Mouse (Mus musculus) urinary bladder, postnatal 36 days (tissue): ENCODE results near the gene Ttc7.

ENCODE experiments used
- DNase-seq, 2 experiments: peaks; one replicate each; pipeline ENCODE4 v3.0.0; 2022; ENCODE audit warnings: low spot score in 2 of 2, mixed read lengths in 1 of 2

The Ttc7 gene

DNA sequence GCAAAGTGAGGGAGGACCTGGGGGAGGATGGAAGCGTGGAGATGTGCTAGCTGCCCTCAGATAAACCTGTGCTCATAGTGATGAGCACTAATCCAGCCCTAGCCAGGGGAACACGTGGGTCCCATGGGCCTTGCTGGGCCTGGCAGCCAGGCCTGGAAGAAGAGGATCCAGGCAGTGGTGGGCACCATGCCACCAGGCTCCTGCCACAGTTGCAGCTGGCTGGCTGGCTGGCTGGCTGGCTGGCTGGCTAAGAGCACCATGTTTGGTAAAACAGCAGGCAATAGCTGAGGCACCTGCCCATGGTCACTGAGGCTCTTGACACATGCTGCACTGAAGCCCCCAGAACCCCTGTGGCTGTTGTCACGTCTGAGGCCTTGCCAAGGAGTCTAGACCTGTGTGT, 85.0 kb downstream of the Ttc7 start:
- DNase-seq, result peak in 1 of 2 experiments; percentile 79

DNA sequence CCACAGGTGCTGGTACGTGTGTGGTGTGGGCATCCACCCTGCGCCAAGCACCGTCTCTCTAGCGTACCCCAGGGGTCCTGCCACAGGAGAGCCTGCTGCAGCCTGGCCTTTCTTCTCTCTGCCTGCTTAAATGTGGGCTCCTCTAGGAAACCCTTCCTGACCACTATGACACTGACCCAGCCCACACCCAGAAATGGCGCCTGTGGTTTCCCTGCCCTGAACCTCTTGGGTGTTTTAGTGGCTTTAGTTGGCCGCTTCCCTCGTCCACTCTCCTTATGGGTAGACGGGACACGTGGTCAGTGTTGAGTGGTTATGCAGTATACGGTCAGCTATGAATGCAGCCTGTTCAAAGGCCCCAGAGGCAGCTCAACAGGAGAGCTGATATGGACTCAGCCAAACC, 85.8 kb downstream of the Ttc7 start:
- no peak for DNase-seq

DNA sequence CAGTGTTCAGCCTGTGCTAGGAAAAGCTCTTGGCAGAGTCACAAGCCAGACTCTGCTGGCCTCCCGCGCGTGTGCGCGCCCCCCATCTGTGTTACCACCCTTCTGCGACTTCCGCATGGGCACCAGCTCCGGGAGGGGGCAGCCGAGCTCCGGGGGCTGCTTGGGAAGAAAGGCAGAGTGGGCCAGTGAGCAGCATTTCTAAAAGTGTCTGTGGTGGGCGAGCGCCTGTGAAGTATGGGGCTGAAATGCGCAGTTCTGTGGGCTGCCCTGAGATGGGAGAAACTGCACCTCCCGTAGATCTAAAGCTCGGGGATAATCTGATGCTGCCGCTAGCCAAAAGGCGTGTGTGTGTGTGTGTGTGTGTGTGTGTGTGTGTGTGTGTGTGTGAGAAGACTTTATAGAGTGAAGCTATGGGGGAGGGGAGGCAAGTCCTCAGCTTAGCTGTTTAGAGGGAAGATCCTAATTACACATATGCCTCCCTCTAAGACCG, 86.6 kb downstream of the Ttc7 start:
- DNase-seq, result no peak

DNA sequence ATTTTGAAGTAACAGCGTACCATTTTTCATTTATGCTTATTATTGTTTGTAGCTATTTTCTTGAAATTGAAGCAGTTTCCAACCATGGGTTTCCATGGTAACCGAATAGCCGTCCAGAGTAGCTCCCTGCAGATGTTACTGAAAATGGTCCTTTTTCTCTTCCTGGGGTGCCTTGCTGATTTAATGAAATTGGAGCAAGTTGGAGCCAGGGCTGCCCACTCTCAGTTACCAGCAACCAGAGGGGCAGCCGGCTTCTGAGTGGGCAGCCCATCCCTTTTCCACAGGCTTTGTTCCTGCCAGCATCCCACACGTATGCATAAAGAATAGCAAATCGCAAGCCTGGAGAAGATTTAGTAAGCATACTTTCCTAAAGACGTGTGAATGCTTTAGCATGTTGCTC, 89.5 kb downstream of the Ttc7 start:
- DNase-seq, result no peak

DNA sequence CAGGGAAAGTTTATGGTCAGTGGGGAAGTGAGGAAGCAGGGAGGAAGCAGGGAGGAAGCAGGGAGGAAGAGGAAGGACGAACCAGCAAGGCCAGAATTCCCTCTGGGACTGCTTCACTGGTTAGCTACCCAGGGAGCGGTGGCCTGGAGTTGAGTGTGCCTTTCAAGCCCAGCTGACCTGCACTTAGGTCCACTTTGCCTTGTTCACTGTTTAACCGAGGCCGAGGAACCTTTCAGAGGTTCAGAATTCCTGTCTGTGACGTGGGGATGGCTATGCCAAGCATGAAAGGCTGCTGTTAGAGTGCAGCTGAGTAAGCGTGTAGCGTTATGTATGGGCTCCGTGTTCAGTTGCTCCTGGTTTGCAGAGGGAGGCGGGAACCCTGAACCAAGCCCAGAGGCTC, 90.6 kb downstream of the Ttc7 start:
- no peak for DNase-seq

DNA sequence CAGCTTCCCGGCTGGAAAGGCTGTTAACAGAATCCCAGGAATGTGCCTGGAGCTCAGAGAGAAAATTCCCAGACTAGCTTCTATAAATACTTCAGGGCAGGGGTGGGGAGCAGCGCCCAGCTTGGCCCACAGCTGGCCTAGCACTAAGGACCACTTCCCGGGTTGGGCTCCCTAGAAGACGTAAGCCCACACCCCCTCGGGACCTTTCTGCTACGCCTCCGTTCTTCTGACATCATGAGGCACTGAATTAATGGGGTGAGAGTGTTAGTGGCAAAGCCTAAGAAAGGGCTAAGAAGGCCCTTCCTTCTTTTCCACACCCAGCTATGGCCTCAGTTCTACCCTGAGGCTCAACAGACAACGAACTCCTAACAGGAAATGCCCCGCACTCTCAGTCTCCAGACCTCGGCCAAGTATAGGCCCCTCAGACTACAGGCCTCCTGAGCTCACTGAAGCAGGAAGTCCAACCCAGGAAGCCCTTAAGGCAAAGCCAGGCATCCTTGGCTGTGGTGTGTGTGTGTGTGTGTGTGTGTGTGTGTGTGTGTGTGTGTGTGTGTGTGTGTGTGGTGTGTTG, 93.3 kb downstream of the Ttc7 start:
- no peak for DNase-seq

DNA sequence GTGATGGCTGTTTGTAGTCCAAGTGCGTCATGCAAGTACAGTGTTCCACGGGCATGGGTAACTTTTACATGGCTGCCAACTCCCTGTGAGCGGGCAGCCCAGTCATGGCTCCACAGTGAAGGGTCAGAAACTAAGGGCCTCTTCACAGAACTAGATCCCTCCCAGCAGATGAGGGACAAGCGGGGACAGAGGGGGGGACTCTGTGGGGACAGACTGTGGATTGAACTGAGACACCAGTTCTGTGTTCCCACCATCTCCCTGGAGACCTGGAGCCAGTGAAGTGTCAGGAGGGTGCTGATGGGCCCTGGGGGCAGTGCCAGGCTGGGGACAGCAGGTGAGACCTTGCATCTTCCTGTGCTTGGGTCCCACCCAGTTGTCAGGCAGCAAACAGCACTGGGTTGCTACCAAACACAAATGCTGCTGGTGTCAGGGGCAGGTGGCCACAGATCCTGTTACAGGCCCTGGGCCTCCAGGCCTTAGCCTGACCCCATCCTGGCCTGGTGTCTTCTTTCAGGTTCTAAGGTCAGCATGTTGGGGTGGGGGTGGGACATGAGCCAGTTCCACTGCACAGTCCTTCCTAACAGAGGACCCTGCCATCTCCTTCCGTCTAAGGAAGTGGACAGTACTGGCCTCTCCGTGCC, 94.3 kb downstream of the Ttc7 start:
- no peak for DNase-seq

DNA sequence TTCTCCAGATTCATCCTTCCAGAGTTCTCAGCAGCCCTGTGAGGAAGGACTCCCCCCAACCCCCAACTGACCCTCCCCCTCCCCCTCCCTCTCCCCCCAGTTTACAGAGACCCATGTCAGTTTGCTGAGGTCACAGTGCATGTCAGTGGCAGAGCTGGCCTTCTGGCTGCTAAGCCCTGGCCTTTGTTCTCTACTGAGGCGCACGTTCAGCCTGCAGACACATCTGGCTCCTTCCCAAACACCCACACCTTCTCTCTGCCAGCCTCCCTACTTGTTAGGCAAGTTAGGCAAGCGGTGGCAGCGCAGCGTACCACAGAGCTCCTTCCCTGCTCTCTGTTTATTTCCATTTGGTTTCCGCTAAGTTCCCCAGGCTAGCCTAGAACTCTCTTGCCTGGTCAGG, 94.8 kb downstream of the Ttc7 start:
- DNase-seq, result peak; percentile 53 to 62

DNA sequence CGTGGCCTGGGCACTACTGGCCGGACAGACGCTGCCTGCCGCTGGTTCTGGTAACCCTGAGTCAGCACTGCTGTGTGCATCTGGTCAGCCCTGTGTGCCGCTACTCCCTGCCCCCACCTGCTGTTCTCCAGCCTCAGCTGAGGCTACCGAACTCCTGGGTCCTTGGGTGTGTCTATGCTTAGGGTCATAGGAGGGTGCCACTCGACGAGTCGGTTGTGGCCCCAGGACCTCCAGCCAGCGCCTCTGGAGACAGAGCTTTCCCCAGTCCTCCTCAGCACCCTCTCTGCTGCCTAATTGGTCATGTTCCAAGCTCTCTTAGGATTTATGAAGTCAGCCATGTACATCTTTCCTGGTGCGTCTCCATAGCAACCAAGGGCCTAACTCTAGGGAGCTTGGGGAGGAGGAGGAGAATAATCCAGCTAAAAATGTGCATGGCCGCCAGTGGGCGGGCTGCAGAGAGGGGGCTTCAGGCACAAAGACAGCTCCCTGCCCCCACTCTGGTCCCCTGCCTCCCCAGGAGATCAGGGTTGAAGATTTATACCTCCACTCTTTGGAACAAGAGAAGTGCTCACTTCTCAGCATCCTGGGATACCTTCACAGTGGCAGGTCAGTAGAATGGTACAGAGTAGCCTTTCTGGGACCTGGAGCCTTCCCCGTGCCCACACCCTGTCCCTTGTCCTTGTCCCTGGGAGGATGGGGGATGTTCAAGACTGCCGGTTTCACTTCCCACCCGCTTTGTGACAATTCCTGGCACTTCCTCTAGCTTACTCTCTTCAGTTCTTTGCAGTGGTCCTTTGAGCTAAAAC, 95.9 kb downstream of the Ttc7 start:
- DNase-seq, result peak in 1 of 2 experiments; percentile 14

DNA sequence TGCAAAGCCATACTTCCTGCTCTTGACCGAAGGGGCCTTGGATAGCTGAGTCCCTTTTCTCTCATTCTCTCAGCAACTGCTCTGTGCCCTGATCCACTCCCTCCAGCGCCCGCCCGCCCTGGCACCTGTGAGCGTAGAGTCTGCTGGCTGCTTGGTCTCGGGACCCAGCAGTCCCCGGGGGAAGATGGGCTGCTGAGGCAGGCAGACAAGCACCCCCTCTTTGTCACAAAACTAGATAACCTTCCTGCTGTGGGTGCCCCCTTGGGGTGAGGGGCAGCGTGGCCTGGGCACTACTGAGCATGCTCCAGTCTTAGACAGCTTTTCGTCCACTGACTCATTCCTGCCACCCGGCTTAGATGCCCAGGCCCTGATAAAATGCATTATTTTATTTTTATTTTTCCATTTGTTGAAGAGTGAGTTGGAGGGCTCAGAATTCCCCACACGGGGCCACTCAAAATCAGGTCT, 96.5 kb downstream of the Ttc7 start:
- no peak for DNase-seq

DNA sequence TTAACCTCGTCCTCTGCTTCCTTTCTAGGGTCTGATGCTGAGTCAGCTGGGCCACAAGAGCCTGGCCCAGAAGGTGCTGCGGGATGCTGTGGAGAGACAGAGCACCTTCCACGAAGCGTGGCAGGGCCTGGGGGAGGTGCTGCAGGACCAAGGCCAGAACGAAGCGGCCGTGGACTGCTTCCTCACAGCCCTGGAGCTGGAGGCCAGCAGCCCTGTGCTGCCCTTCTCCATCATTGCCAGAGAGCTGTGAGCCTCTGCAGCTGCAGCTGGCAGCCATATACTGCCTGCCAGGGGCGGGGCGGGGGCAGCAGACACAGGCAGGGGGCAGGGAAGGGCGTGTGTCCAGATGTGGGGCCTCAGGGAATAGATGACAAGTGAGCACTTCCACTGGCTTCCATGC, 97.1 kb downstream of the Ttc7 start:
- DNase-seq, result peak in 1 of 2 experiments; percentile 29

DNA sequence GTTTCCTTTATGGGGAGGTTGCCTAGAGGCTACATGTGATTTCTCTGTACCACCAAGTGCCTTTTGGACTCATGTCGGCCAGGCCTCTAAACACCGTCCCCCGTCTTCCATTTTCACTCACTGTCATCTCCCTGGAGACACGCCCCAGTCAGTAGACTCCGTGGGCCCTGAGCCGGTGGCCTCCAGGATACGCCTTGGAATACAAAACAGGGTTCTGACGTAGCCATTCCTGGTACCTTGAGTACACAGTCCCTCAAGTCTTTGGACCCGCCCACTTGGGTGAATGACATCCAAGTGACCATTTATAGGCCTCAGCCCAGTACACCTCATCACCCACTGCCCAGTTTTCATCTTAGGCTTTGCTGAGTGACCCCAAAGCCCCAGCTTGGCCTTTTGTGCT, 98.0 kb downstream of the Ttc7 start:
- no peak for DNase-seq

DNA sequence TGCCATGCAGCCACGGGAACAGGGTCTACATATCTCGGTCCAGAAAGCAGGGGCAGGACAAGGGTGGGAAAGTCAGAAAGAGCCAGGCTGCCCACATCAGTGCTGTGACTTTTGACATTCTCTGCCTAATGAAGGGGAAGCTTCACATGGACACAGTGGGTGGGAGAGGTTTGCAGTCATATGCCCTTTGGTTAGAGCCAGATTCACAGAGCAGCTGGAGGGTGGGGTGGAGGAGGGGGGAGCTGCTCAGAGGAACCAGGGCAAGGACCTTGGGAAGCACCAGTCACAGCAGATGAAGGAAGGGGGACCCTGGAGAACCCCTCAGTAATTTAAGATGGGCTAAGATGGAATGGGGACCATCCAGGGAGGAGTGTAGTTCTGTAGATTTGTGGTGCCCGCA, 103.1 kb downstream of the Ttc7 start:
- no peak for DNase-seq

DNA sequence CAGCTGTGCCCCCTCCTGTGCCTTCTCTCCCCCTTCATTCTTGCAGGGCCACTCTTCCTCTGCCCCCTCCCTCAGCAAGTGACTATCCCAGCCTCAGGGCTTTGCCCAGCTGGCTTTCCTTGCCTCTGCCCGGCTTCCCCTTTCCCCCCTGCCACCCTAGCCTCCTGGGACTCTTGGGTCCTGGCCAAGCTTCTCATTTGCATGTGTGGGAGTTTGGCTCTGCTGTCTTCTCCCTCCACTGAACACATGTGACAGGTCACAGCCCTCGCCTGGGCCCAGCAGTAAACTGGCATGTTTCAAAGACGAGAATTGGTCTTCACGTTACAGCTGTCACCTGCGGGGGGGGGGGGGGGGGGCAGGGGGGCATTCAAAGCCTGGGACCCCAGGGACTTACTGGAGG, 104.4 kb downstream of the Ttc7 start:
- no peak for DNase-seq

DNA sequence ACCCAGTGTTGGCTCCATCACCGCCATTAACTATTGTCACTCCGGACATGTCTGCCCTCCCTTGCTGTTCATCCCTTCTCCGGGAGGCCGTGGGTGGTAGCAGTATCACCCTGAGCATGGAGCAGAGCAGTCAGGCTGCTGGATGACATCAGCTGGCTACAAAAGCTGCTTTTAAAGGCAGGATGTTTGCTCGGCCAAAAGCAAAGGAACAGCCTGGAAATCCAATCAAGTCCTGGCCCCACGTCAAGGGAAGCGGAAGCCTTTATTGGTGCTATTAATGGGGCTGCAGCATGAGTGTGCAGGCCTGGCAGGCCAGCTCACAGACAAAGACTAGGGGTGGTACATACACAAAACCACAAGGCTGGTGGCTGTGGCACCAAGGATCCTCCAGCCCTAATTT, 108.6 kb downstream of the Ttc7 start:
- no peak for DNase-seq

DNA sequence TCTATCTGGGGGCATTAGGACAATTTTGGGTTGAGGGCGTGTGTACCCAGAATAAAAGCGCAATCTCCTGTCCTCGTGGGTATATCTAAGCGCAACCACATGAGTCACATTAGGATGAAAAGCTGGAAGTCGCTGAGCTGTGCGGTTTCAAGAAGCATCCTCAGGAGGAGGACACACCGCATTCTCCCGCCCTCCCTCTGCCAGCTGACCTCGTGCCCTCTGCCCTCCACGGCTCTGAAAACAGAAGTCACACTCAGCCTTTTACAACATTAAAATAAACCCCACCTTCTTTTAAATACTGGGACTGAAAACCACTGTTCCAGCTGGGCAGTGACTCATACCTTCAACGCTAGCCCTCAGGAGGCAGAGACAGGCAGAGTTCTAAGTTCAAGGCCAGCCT, 114.4 kb downstream of the Ttc7 start:
- no peak for DNase-seq

DNA sequence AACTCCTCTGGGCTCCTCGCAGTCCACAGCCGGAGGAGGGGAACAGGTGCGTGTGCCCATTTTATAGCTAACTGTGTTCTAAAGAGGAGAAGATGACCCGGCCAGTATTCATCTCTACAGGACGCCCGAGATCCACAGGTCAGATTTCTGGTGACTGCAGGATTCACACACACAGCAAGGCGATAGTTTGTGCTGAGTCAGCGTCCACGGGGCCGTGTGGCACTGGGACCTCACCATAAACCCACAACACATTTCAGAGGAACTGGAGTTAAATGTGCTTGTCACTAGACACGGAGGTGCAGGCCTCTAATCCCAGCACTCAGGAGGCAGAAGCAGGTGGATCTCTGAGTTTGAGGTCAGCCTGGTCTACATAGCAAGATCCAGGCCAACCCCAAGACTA, 119.8 kb downstream of the Ttc7 start:
- DNase-seq, result no peak

DNA sequence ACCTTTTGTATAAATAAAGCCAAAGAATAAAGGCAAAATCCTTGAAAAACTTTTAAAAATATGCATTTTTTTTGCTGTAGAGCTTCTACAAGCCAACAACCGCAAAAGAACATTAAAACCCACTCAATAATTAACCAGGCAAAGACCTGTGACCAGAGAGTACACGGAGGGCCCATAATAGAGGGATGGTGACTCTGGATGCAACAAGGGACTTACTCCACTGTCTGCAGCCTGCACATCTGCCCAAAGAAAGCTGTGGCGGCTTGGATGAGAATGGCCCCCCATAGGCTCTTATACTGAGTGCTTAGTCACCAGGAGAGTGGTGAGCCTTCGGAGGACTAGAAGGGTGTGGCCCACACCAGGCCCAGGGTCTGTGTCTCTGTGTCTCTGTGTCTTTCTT, 120.8 kb downstream of the Ttc7 start:
- DNase-seq, result no peak

DNA sequence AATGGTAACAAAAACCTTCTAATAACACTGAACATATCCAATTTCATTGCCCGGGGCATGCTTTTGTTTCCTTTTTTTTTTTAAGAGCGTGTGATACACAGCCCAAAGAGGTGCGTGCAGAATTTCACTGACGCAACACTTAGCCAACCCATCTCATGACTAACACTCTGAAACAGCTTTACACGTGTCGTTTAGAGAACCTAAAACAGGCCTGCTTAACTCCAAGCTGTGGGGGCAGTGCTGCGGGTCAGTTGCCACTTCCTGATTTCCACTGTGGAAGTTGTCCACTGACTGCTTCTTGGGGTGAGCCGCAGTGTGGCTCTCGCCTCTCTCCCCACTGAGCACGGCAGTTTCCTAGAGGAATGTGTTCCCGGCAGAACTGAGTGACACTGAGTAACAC, 122.9 kb downstream of the Ttc7 start:
- no peak for DNase-seq

DNA sequence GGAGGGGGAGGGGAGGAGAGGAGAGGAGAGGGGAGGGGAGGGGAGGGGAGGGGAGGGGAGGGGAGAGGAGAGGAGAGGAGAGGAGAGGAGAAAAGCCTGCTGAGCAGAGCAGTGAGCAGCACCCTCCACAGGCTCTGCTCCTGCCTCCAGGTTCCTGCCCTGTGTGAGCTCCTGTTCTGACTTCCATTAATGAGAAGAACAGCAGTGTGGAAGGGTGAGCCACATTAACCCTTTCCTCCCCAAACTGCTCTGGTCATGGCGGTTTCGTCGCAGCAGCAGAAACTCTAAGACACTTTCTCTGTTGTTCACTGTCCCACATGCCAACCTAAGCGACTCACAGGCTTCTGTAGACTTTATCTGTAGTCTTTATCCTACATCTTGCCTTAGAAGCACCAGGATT, 124.0 kb downstream of the Ttc7 start:
- DNase-seq, result no peak

DNA sequence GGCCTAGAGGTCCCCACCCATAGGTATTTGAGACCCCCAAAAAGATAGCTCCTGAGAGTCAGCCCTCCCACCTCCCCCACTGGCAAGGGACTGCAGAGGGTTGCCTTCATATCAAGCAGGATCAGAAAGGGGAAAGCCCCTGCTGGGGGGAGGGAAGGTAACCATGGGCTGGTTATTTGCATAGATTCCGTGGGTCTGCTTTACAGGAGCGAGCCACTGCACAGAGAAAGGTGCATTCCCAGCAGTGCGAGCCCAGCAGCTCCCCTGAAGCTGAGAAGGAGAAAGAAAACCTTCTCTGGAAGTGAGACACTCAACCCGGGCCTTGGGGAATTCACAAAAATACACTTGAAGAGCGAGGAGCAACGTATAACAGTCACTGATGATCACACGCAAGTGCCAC, 135.4 kb downstream of the Ttc7 start:
- DNase-seq, result no peak

DNA sequence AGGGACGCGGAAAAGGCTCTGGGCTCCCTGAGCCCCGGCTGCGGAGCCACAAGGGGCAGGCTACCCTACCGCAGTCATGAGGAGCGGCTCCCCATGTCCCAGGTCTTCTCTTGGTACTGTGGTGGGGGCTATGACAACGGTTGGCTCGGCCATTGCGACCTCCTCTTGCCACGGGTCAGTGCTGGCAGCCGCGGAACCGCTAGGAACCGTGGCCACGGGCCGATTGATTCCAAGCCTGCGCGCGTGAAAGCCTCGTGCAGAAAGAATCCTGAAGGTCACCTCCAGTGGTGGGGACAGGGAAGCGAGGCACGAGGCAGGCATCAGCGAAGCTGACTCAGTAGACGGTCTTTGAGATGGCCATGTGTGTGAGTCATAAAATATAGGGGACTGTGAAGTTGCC, 144.8 kb downstream of the Ttc7 start, which contains the start of gene Stpg4:
Gene Stpg4 (minus strand): TSS at position 231 of the 400 bp plus-strand sequence.
- DNase-seq, result no peak

DNA sequence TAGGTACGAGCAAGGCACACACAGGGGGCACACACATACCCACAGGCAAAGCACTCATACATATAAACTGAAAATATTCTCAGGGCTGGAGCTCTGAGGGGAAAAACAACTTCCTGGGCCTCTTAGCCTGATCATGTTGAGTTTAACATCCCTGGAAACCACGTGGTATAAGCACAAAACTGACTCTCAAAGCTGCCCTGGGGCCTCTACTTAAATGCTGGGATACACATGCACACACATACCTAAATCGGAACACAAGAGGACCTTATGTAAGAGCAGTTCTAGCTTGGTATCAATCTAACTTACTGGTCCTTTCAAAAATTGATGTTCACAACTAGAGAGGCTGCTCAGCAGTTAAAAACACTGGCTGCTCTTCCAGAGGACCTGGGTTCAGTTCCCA, 146.7 kb downstream of the Ttc7 start:
- DNase-seq, result no peak
